Mouse (Mus musculus): ENCODE data around the gene Vps8. TPM values are rescaled to one million over a fixed set of nuclear protein-coding genes. Genes with fewer than 3 reads are reported as not detected.

Vps8 gene
- polyA plus RNA-seq, 1 experiment from 2014 or later, result 19.0 TPM

GRCm38 (mm10) chr16:21395546-21395945, 27.4 kb upstream of the Vps8 start:
- no peak for DNase-seq (ENCODE audit: low spot score)
- no peaks in the 10 kb centered on the region for H3K9me3 ChIP-seq (replicated peaks; ENCODE audit: control insufficient read depth, low read length)
- WGBS, result 29% methylated on average over 7 of the region's 7 CpGs

GRCm38 (mm10) chr16:21397681-21398080, 25.2 kb upstream of the Vps8 start:
- Histone ChIP-seq H3K9me3 (replicated peaks; ENCODE audit: control insufficient read depth, low read length) (no peaks in the 10 kb centered on the region), H3K4me2 (ENCODE audit: low read depth, low read length) (no peak overlapping the region), H3K27me3 (ENCODE audit: control insufficient read depth, insufficient read depth, low read length) (no peaks in the 10 kb centered on the region), H3K27ac (replicated peaks; ENCODE audit: low read depth, low read length) (no peak overlapping the region), H3K4me1 (ENCODE audit: control insufficient read depth, insufficient read depth, low read length) (peaks cover 4% of the 10 kb centered on the region; the same call in 1 of the 2 replicates), H3K4me3 (ENCODE audit: low read depth, low read length) (no peak overlapping the region), H3K36me3 (replicated peaks; ENCODE audit: control insufficient read depth, insufficient read depth, low read depth, low read length) (no peaks in the 10 kb centered on the region), H3K9ac (replicated peaks; ENCODE audit: low read length) (no peak overlapping the region)
- DNase-seq (ENCODE audit: low spot score) (no peak), ATAC-seq (replicated peaks; ENCODE audit: insufficient number of reproducible peaks, low FRiP score, low TSS enrichment, low read depth) (no peak)
- WGBS, result 66% methylated on average over 5 of the region's 5 CpGs

More at GRCm38 (mm10) chr16:21395546-21395945, 27.4 kb upstream of the Vps8 start:
- Histone ChIP-seq H3K4me1 (ENCODE audit: control insufficient read depth, insufficient read depth, low read length) (peaks cover 4% of the 10 kb centered on the region), H3K4me3 (ENCODE audit: low read depth, low read length) (no peak overlapping the region), H3K9ac (replicated peaks; ENCODE audit: low read length) (no peak overlapping the region), H3K4me2 (ENCODE audit: low read depth, low read length) (no peak overlapping the region), H3K36me3 (replicated peaks; ENCODE audit: control insufficient read depth, insufficient read depth, low read depth, low read length) (no peaks in the 10 kb centered on the region), H3K27me3 (ENCODE audit: control insufficient read depth, insufficient read depth, low read length) (no peaks in the 10 kb centered on the region), H3K27ac (replicated peaks; ENCODE audit: low read depth, low read length) (no peak overlapping the region)
- ATAC-seq (replicated peaks; ENCODE audit: insufficient number of reproducible peaks, low FRiP score, low TSS enrichment, low read depth), result no peak

- 11% methylated on average over 8 of the region's 8 CpGs for WGBS
- no peaks in the 10 kb centered on the region for H3K36me3 ChIP-seq (replicated peaks; ENCODE audit: control insufficient read depth, insufficient read depth, low read depth, low read length)
- H3K4me2 ChIP-seq (ENCODE audit: low read depth, low read length), result no peak overlapping the region
- peaks cover 4% of the 10 kb centered on the region; the same call in 1 of the 2 replicates for H3K4me1 ChIP-seq (ENCODE audit: control insufficient read depth, insufficient read depth, low read length)
- H3K9ac ChIP-seq (replicated peaks; ENCODE audit: low read length), result no peak overlapping the region
- no peak overlapping the region for H3K27ac ChIP-seq (replicated peaks; ENCODE audit: low read depth, low read length)
- DNase-seq (ENCODE audit: low spot score) (no peak), ATAC-seq (replicated peaks; ENCODE audit: insufficient number of reproducible peaks, low FRiP score, low TSS enrichment, low read depth) (no peak)
- H3K9me3 ChIP-seq (replicated peaks; ENCODE audit: control insufficient read depth, low read length), result no peaks in the 10 kb centered on the region
- no peak overlapping the region for H3K4me3 ChIP-seq (ENCODE audit: low read depth, low read length)
- H3K27me3 ChIP-seq (ENCODE audit: control insufficient read depth, insufficient read depth, low read length), result no peaks in the 10 kb centered on the region
These were observed 24.4 kb upstream of the Vps8 start for GRCm38 (mm10) chr16:21398345-21399051.

GRCm38 (mm10) chr16:21399942-21400341, 23.0 kb upstream of the Vps8 start:
- Histone ChIP-seq H3K9ac (replicated peaks; ENCODE audit: low read length) (no peak overlapping the region), H3K4me1 (ENCODE audit: control insufficient read depth, insufficient read depth, low read length) (peaks cover 5% of the 10 kb centered on the region; the same call in 1 of the 2 replicates), H3K4me2 (ENCODE audit: low read depth, low read length) (no peak overlapping the region), H3K9me3 (replicated peaks; ENCODE audit: control insufficient read depth, low read length) (no peaks in the 10 kb centered on the region), H3K4me3 (ENCODE audit: low read depth, low read length) (no peak overlapping the region), H3K27ac (replicated peaks; ENCODE audit: low read depth, low read length) (no peak overlapping the region), H3K27me3 (ENCODE audit: control insufficient read depth, insufficient read depth, low read length) (no peaks in the 10 kb centered on the region), H3K36me3 (replicated peaks; ENCODE audit: control insufficient read depth, insufficient read depth, low read depth, low read length) (no peaks in the 10 kb centered on the region)
- ATAC-seq (replicated peaks; ENCODE audit: insufficient number of reproducible peaks, low FRiP score, low TSS enrichment, low read depth) (no peak), DNase-seq (ENCODE audit: low spot score) (no peak)
- 82% methylated on average over 4 of the region's 4 CpGs for WGBS

GRCm38 (mm10) chr16:21402068-21402467, 20.9 kb upstream of the Vps8 start:
- H3K36me3 ChIP-seq (replicated peaks; ENCODE audit: control insufficient read depth, insufficient read depth, low read depth, low read length), result no peaks in the 10 kb centered on the region
- ATAC-seq (replicated peaks; ENCODE audit: insufficient number of reproducible peaks, low FRiP score, low TSS enrichment, low read depth) (no peak), DNase-seq (ENCODE audit: low spot score) (no peak)
- 64% methylated on average over 17 of the region's 17 CpGs for WGBS
- H3K4me3 ChIP-seq (ENCODE audit: low read depth, low read length), result no peak overlapping the region
- no peaks in the 10 kb centered on the region for H3K27me3 ChIP-seq (ENCODE audit: control insufficient read depth, insufficient read depth, low read length)
- H3K9ac ChIP-seq (replicated peaks; ENCODE audit: low read length), result no peak overlapping the region
- H3K4me2 ChIP-seq (ENCODE audit: low read depth, low read length), result no peak overlapping the region
- H3K9me3 ChIP-seq (replicated peaks; ENCODE audit: control insufficient read depth, low read length), result no peaks in the 10 kb centered on the region
- peaks cover 10% of the 10 kb centered on the region for H3K4me1 ChIP-seq (ENCODE audit: control insufficient read depth, insufficient read depth, low read length)
- H3K27ac ChIP-seq (replicated peaks; ENCODE audit: low read depth, low read length), result no peak overlapping the region

- WGBS, result 62% methylated on average over 2 of the region's 2 CpGs
- Histone ChIP-seq H3K4me3 (ENCODE audit: low read depth, low read length) (no peak overlapping the region), H3K36me3 (replicated peaks; ENCODE audit: control insufficient read depth, insufficient read depth, low read depth, low read length) (no peaks in the 10 kb centered on the region), H3K9ac (replicated peaks; ENCODE audit: low read length) (no peak overlapping the region), H3K4me1 (ENCODE audit: control insufficient read depth, insufficient read depth, low read length) (peaks cover 8% of the 10 kb centered on the region), H3K4me2 (ENCODE audit: low read depth, low read length) (no peak overlapping the region), H3K27me3 (ENCODE audit: control insufficient read depth, insufficient read depth, low read length) (no peaks in the 10 kb centered on the region), H3K9me3 (replicated peaks; ENCODE audit: control insufficient read depth, low read length) (no peaks in the 10 kb centered on the region), H3K27ac (replicated peaks; ENCODE audit: low read depth, low read length) (0 out of 2 replicates have a peak overlapping the region, but pooled peaks have one; percentile 20)
- no peak for DNase-seq (ENCODE audit: low spot score)
- ATAC-seq (replicated peaks; ENCODE audit: insufficient number of reproducible peaks, low FRiP score, low TSS enrichment, low read depth), result no peak
These were observed 19.5 kb upstream of the Vps8 start for GRCm38 (mm10) chr16:21403402-21403801.

- Histone ChIP-seq H3K9ac (replicated peaks; ENCODE audit: low read length) (no peak overlapping the region), H3K27me3 (ENCODE audit: control insufficient read depth, insufficient read depth, low read length) (no peaks in the 10 kb centered on the region), H3K4me2 (ENCODE audit: low read depth, low read length) (no peak overlapping the region), H3K27ac (replicated peaks; ENCODE audit: low read depth, low read length) (peak overlapping the region; percentile 29; the same call in 1 of the 2 replicates), H3K36me3 (replicated peaks; ENCODE audit: control insufficient read depth, insufficient read depth, low read depth, low read length) (no peaks in the 10 kb centered on the region), H3K4me1 (ENCODE audit: control insufficient read depth, insufficient read depth, low read length) (peaks cover 6% of the 10 kb centered on the region), H3K9me3 (replicated peaks; ENCODE audit: control insufficient read depth, low read length) (no peaks in the 10 kb centered on the region), H3K4me3 (ENCODE audit: low read depth, low read length) (no peak overlapping the region)
- no peak for ATAC-seq (replicated peaks; ENCODE audit: insufficient number of reproducible peaks, low FRiP score, low TSS enrichment, low read depth)
- no peak for DNase-seq (ENCODE audit: low spot score)
- 32% methylated on average over 5 of the region's 5 CpGs for WGBS
These were observed 18.3 kb upstream of the Vps8 start for GRCm38 (mm10) chr16:21404631-21405030.

- Histone ChIP-seq H3K27me3 (ENCODE audit: control insufficient read depth, insufficient read depth, low read length) (no peaks in the 10 kb centered on the region), H3K4me2 (ENCODE audit: low read depth, low read length) (no peak overlapping the region), H3K4me1 (ENCODE audit: control insufficient read depth, insufficient read depth, low read length) (peaks cover 6% of the 10 kb centered on the region), H3K27ac (replicated peaks; ENCODE audit: low read depth, low read length) (peak overlapping the region; percentile 29), H3K9ac (replicated peaks; ENCODE audit: low read length) (no peak overlapping the region), H3K9me3 (replicated peaks; ENCODE audit: control insufficient read depth, low read length) (no peaks in the 10 kb centered on the region), H3K36me3 (replicated peaks; ENCODE audit: control insufficient read depth, insufficient read depth, low read depth, low read length) (no peaks in the 10 kb centered on the region), H3K4me3 (ENCODE audit: low read depth, low read length) (no peak overlapping the region)
- ATAC-seq (replicated peaks; ENCODE audit: insufficient number of reproducible peaks, low FRiP score, low TSS enrichment, low read depth) (peak; percentile 74), DNase-seq (ENCODE audit: low spot score) (peak; percentile 44)
- WGBS, result 37% methylated on average over 6 of the region's 6 CpGs
These were observed 17.5 kb upstream of the Vps8 start for GRCm38 (mm10) chr16:21405224-21405969.

Data from embryonic facial prominence, embryonic 11.5 days (tissue).